Mouse (Mus musculus) E14TG2a.4 (cell line): Measurements from ENCODE around the gene H2-Oa.

Source experiments
- CTCF ChIP-seq: conservative IDR thresholded peaks from 2 replicates; pipeline ENCODE4 v1.5.1; 2014; ENCODE audit warnings: low read length
- NANOG ChIP-seq: IDR thresholded peaks from 2 replicates; pipeline ENCODE4 v1.6.1; 2014; ENCODE audit warnings: borderline replicate concordance, low read length, mixed read lengths
- POU5F1 ChIP-seq: IDR thresholded peaks from 2 replicates; pipeline ENCODE4 v1.6.1; 2014; ENCODE audit warnings: low read length, borderline replicate concordance

- no peak for TF ChIP-seq CTCF
- TF ChIP-seq NANOG = no peak
- TF ChIP-seq POU5F1 = no peak
Measured at GRCm38 (mm10) chr17:34096497-34097010, 4.4 kb downstream of the H2-Oa start.
